Mouse (Mus musculus): ENCODE measurements at regions not wholly inside any gene's neighbourhood (a gene's known extent, or its start where the extent isn't known, plus 50 kb on each side); places are given as distances from the start of the nearest gene placed in this dataset.

DNA sequence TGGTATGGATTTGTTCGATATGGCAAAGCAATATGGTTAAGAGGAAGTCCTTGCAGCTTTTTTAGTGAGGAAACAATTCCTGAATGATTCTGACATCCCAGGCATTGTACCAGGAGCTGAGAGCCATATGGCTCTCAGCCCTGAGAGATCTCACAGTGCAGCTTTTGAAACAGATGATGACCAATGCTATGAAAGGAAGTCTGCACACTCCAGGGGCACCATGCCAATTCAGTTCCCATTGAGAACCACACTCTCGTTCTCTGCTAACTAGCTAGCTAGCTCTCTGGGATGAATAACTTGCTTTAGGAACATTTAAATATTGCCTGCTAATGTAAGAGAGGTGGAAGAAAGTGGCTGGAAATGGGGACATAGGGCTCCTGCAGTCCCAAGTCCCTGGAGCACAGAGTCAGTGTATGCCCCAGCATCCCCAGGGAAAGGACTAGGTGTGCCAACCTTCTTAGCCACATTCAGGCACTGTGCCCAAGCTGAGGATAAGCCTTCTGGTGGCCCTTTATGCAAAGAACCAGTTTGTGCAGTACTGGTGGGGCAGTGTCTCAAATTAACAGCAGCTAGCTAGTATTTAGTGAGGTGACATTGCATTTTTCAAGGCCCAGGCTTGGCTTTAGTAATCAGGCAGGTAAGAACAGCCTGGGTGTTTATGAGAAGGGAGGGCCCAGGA lies 61.8 kb upstream of the Nampt start:
- no peak for ATAC-seq

DNA sequence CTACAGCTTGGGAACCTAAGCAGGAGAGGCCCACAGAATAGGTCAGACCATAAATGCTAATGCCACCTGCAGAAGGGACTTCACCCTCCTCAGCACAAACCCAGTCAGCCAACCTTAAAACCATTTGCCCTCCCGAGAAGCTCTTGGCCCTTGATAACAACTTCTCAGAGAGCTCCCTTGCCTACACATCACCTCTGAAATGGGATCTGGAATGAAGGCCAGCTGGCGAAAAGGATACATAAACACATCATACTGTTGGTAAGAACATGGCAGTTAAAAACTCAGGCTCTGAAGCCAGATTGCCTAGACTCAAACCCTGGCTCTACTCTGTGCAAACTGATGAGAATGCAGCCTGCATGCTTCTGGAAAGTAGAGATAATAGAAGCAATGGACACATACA lies 61.2 kb upstream of the Nampt start:
- ATAC-seq = no peak

DNA sequence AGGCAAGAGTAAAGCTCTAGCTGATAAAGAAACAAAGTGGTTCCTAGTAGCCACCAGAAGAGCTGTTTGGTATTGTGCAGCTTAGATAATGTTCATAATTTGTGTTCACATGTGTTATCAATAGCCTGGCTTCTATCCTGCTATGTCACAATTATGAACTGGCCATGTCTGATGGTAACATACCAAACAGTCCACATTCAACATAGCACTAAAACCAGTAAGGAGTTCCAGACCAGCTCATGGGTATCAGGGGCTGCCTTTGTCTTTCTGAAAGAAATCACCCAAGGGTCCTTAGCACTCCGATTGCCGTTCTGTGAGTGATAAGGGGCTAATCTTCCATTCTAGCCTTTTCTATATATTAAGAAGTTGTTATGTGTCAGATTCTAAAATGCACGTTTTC lies 58.7 kb upstream of the Nampt start:
- no peak for ATAC-seq

DNA sequence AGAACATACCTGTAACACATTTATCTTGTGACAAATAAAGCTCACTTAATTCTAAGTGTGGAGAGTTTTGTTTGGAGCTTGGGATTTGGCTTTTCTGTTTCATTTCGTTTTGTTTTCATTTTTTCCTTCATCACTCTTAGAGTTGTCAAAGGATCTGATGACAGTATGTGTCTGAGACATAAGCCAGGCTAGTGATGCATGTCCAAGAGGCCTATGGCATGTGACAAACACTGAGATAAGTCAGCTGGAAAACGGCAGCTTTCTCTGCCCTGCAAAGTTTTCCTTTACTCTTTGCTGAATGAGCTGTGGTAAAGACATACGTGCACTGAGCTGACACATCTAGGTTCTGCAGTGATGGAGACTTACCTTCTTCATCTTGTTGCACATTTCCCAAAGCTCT lies 58.3 kb upstream of the Nampt start:
- ATAC-seq = no peak

DNA sequence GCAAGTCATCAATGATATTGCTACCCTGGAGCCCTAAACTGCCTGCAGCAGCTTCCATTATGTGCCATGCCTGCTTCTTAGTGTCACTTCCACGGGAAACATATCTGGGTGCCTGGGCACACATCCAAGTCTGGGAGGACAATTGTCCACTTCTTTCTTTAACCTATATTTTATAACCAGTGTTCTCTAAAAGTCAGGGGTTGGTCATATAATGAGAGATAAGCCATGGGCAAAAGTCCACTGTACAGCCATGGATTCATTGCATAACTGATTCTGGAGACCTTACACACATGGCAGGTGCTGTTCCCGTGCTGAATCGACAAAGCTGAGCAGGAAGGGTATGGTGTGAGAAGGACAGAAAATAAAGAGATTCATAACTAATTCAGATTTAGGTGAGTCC lies 55.1 kb upstream of the Nampt start:
- ATAC-seq = no peak

DNA sequence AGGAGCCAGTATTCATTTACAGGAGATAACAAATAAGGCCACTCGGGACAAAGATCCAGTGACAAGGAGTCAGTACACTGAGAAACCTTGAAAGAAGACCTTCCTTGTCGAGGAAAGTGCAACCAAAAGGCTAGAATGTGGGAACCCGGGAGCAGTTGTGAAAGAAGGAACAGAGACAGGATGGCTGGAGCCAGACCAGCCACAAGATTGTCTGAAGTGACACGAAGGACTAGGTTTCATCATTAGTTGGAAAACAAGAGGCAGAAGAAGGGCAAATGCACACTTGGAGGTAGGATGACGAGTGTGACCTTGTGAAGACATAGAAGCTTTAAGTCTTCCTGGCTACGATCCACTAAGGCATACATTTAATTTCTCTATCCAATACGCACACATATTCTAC lies 54.6 kb upstream of the Nampt start:
- no peak for ATAC-seq

DNA sequence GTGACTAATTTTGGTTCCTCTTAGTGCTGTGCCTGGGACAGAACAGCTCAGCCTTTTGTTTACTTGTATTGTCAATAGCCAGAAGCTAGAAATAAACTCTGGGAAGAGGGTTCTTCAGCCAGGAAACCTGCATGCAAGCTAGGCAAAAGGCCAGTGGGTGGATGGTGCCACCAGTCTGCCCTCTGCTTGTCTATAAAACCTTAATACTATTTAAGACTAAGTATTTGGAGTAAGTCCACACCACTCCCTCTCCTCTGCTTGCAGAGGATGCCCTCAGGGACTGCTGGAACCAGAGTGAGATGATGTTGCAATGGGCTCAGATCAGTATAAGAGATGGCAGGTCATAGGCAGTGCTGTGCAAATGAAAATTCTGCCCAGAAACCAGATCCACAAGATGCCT lies 53.5 kb upstream of the Nampt start:
- no peak for ATAC-seq

DNA sequence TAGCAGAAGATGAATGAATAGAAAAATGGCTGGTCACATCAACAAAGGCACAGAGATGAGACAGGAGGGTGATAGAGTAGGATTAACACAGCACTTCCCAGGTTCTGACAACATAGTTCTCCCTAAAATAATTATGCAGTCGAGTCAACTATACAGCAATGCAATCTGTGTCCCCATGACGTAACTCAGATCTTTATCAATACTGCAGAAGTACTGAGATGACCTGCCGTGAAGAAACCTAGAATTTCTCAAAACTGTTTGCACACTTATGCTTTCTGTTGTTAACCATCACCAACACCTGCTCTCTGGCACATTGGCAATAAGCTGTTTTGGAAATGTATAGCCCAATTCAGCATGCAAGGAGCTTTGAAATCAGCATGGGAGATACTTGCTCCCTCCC lies 52.8 kb upstream of the Nampt start:
- ATAC-seq = peak; percentile 80

DNA sequence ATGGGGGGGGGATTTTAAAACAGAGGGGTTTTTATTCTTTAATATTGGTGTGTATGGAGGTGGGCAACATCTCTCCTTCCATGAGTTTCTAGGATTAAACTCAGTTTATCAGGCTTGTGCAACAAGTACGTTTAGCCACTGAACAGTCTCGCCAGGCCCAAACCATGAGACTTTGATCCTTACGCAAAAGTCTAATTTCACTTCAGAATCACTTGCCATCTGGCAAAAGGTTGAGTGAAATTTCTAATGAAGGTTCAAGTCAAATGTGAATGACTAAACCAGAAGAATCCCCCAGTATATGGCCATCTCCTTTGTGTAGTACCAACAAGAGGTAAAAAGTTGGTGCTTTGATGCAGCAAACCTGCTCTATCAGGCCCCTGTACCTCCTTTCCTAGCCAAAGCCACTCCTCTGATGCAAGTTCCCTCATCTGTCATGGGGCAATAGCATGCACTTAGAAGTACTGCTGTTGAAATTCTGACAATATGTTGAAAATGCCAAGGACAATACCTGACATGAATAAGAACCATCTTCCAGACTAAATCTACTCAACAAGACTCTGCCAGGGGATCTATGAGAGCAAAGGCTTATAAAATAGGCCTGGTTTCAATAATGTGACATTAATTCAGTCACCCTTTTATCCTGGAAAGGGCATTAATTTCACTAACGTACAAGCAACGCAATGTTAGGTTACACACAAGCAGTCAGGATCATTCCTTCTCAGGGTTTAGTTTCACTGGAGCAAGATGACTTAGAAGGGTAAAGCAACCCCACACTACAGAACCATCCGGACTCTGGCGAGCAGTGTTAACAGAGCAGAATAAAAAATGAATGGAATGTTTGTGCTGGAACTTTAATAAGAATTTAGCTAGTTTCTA lies 51.9 kb upstream of the Nampt start:
- no peak for ATAC-seq

DNA sequence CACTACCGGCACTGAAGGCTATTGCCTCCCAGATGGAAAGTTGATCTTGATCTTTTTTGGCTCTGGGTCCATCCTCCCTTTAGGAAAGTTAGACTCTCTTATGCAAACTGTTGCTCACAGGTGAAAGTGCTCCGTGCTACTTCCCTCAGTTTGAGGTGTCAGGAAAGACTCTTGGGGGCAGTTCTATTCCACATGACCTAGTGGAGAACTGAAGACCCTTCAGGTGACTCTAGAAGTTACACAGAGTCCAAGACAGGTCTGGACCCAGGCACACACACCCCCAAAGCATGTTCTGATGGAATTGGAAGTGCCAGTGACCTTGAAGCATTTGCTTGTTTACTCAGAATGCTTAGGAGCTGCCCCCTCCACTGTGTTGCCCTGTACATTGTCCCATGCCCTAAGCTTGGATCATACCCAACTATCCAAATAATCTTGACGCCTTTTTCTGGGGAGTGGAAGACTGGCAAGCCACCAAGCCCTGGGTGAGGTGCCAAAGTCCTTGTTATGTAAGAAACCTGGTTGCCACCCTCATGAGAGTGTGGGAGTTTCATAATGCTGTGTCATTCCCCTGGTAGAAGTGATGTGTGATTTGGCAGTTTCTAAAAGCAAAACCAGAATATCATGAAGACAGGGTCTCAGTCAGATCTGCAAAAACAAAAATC lies 51.1 kb upstream of the Nampt start:
- no peak for ATAC-seq

DNA sequence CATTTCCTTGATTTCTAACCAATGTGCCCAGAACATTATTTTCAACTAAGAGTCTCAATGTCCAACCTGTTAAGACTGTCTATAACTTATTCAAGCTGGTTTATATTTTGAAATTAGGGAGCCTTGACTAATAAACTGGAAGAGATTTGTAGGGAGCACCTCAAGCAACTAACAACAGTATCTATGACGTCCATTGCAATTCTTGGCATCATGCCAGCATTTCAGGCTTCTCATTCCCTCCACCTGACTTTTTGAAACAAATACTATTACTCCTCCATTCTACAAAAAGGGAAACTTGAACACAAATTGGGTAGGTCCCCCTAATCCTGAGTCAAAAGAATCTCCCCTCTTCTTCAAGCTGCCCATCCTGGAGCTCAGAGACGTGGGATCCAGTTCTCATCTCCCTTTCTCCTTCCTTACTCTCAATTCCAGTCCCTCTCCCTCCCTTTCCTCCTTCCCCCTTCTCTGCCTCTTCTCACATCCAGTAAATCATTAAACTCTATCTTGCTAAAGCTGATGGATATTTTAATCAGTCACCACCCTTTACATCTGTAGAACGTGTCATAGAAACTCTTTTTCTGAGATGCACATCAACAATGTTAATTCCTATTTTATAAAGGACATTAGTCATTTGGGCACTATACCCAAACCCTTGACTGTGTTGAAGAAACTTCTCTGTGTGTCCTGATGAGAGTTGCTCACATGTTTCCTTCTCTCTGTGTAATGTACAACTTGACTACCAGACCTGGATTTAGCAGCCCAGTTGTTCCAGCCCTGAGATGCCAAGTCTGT lies 50.4 kb upstream of the Nampt start:
- ATAC-seq = no peak
